Mouse (Mus musculus) bone marrow, adult 2 months (tissue): Measurements from ENCODE around the gene Pfkfb4.

Experiments
- CTCF ChIP-seq: fragments of 200-500 bp; IDR thresholded peaks from 2 replicates; pipeline ENCODE4 v1.5.1; 2011; ENCODE audit warnings: low read length, control low read depth; ENCODE audit not compliant: control insufficient read depth, insufficient read depth
- POLR2A ChIP-seq: fragments of 200-500 bp; IDR thresholded peaks from 2 replicates; pipeline ENCODE4 v1.6.1; 2011; ENCODE audit warnings: low read depth, mild to moderate bottlenecking, control low read depth, low read length, borderline replicate concordance; ENCODE audit not compliant: control insufficient read depth

DNA sequence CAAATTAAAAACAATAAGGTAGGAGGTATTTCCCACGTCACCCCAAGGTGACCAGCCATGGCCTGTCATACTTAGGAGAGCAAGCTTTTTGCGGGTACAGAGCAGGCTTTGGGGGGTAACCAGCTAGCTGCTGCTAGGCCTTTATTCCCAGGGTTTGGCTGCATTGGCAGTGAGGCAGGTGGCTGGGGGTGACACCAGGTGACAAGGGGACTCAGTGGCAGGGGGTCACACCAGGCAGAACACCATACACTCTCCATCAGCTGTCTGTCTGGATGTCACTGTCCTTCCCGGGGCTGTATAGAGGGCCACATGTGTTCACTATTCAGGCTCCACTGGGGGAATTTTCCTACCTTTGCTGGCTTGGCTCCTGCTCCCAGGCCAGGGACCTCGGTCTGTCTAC lies 65.3 kb downstream of the Pfkfb4 start:
- TF ChIP-seq POLR2A = no peak
- no peak for TF ChIP-seq CTCF
